Mouse (Mus musculus): Measurements from ENCODE around the gene Olfr619. TPM values are rescaled to one million over a fixed set of nuclear protein-coding genes. Genes with fewer than 3 reads are reported as not detected.

Olfr619 gene
- not detected in 2 replicates for polyA plus RNA-seq (2014; fragmentation: Nextera tagmentation; extraction: Ambion mirVana)

GRCm38 (mm10) chr7:103600275-103600674 lies at the start of gene Olfr619:
Gene Olfr619 (plus strand): TSS chr7:103600575.
- ATAC-seq (ENCODE audit: insufficient number of reproducible peaks, low FRiP score, low TSS enrichment, low read depth) (no peak), DNase-seq (ENCODE audit: low spot score) (no peak)
- Histone ChIP-seq H3K9me3 (ENCODE audit: control insufficient read depth, low read length) (no peaks in the 10 kb centered on the region), H3K27me3 (ENCODE audit: control insufficient read depth, insufficient read depth, low read length) (no peaks in the 10 kb centered on the region), H3K4me1 (ENCODE audit: control insufficient read depth, insufficient read depth, low read length) (no peaks in the 10 kb centered on the region), H3K4me3 (ENCODE audit: low read depth, low read length) (no peak within 1 kb of the TSS), H3K4me2 (ENCODE audit: low read depth, severe bottlenecking) (no peak within 1 kb of the TSS), H3K9ac (ENCODE audit: low read length) (no peak within 1 kb of the TSS), H3K27ac (replicated peaks; ENCODE audit: low read depth, low read length) (no peak within 1 kb of the TSS), H3K36me3 (ENCODE audit: control insufficient read depth, insufficient read depth, low read length) (no peaks in the 10 kb centered on the region)

- ATAC-seq (ENCODE audit: insufficient number of reproducible peaks, low FRiP score, low TSS enrichment, low read depth) (no peak), DNase-seq (ENCODE audit: low spot score) (no peak)
- H3K36me3 ChIP-seq (ENCODE audit: control insufficient read depth, insufficient read depth, low read length): no peaks in the 10 kb centered on the region
- H3K4me2 ChIP-seq (ENCODE audit: low read depth, severe bottlenecking): no peak within 1 kb of the TSS
- no peak within 1 kb of the TSS for H3K4me3 ChIP-seq (ENCODE audit: low read depth, low read length)
- WGBS: 88% methylated on average over 2 of the region's 2 CpGs
- no peaks in the 10 kb centered on the region for H3K27me3 ChIP-seq (ENCODE audit: control insufficient read depth, insufficient read depth, low read length)
- no peaks in the 10 kb centered on the region for H3K4me1 ChIP-seq (ENCODE audit: control insufficient read depth, insufficient read depth, low read length)
- no peaks in the 10 kb centered on the region for H3K9me3 ChIP-seq (ENCODE audit: control insufficient read depth, low read length)
- no peak within 1 kb of the TSS for H3K9ac ChIP-seq (ENCODE audit: low read length)
- H3K27ac ChIP-seq (replicated peaks; ENCODE audit: low read depth, low read length): no peak within 1 kb of the TSS
These were observed 44.6 kb upstream of the Olfr619 start, which contains the start of gene Olfr615 for GRCm38 (mm10) chr7:103555779-103556178. Gene Olfr615 (plus strand): TSS chr7:103556079.

- WGBS: 89% methylated on average over 3 of the region's 3 CpGs
- Histone ChIP-seq H3K27me3 (ENCODE audit: control insufficient read depth, insufficient read depth, low read length) (no peaks in the 10 kb centered on the region), H3K9ac (ENCODE audit: low read length) (no peak within 1 kb of the TSS), H3K4me3 (ENCODE audit: low read depth, low read length) (no peak within 1 kb of the TSS), H3K4me1 (ENCODE audit: control insufficient read depth, insufficient read depth, low read length) (no peaks in the 10 kb centered on the region), H3K27ac (replicated peaks; ENCODE audit: low read depth, low read length) (no peak within 1 kb of the TSS), H3K9me3 (ENCODE audit: control insufficient read depth, low read length) (no peaks in the 10 kb centered on the region), H3K36me3 (ENCODE audit: control insufficient read depth, insufficient read depth, low read length) (no peaks in the 10 kb centered on the region), H3K4me2 (ENCODE audit: low read depth, severe bottlenecking) (no peak within 1 kb of the TSS)
- ATAC-seq (ENCODE audit: insufficient number of reproducible peaks, low FRiP score, low TSS enrichment, low read depth) (no peak), DNase-seq (ENCODE audit: low spot score) (no peak)
These were observed 31.3 kb upstream of the Olfr619 start, which contains the start of gene Olfr616 for GRCm38 (mm10) chr7:103569043-103569442. Gene Olfr616 (minus strand): TSS chr7:103569143.

DNA sequence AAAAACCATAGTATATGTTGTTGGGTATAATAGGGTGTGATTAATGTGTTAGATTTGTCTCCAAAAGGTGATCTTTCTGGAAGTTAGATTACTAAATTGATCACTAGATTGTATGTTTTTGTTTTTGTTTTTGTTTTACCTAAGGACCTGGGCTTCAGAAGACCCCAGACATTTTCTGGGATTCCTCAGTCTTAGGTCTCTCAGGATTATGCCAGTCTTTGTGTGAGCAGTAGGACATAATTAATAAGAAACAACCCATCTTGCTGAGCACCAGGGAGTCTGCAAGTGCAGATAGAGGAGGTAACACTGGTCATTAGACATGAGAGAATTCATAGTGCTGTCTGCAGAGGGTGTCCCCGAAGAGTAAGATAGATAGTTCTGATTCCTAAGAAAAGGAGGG lies 27.6 kb upstream of the Olfr619 start, which contains the start of gene Olfr617:
Gene Olfr617, plus strand, starts transcription at position 301 of the 400 bp plus-strand sequence.
- H3K4me3 ChIP-seq (ENCODE audit: low read depth, low read length): no peak within 1 kb of the TSS
- no peaks in the 10 kb centered on the region for H3K36me3 ChIP-seq (ENCODE audit: control insufficient read depth, insufficient read depth, low read length)
- WGBS: 89% methylated on average over 1 of the region's 1 CpGs
- ATAC-seq (ENCODE audit: insufficient number of reproducible peaks, low FRiP score, low TSS enrichment, low read depth): no peak
- no peak for DNase-seq (ENCODE audit: low spot score)
- H3K27me3 ChIP-seq (ENCODE audit: control insufficient read depth, insufficient read depth, low read length): no peaks in the 10 kb centered on the region
- H3K9me3 ChIP-seq (ENCODE audit: control insufficient read depth, low read length): no peaks in the 10 kb centered on the region
- H3K4me1 ChIP-seq (ENCODE audit: control insufficient read depth, insufficient read depth, low read length): no peaks in the 10 kb centered on the region
- no peak within 1 kb of the TSS for H3K9ac ChIP-seq (ENCODE audit: low read length)
- H3K27ac ChIP-seq (replicated peaks; ENCODE audit: low read depth, low read length): no peak within 1 kb of the TSS
- H3K4me2 ChIP-seq (ENCODE audit: low read depth, severe bottlenecking): no peak within 1 kb of the TSS

GRCm38 (mm10) chr7:103589803-103590202 lies 10.6 kb upstream of the Olfr619 start, which contains the start of gene Olfr618:
Gene Olfr618 (plus strand): TSS chr7:103590103.
- Histone ChIP-seq H3K9me3 (ENCODE audit: control insufficient read depth, low read length) (no peaks in the 10 kb centered on the region), H3K27ac (replicated peaks; ENCODE audit: low read depth, low read length) (no peak within 1 kb of the TSS), H3K9ac (ENCODE audit: low read length) (no peak within 1 kb of the TSS), H3K4me1 (ENCODE audit: control insufficient read depth, insufficient read depth, low read length) (no peaks in the 10 kb centered on the region), H3K4me2 (ENCODE audit: low read depth, severe bottlenecking) (no peak within 1 kb of the TSS), H3K36me3 (ENCODE audit: control insufficient read depth, insufficient read depth, low read length) (no peaks in the 10 kb centered on the region), H3K27me3 (ENCODE audit: control insufficient read depth, insufficient read depth, low read length) (no peaks in the 10 kb centered on the region), H3K4me3 (ENCODE audit: low read depth, low read length) (no peak within 1 kb of the TSS)
- WGBS: 57% methylated on average over 2 of the region's 2 CpGs
- DNase-seq (ENCODE audit: low spot score) (no peak), ATAC-seq (ENCODE audit: insufficient number of reproducible peaks, low FRiP score, low TSS enrichment, low read depth) (no peak)

DNA sequence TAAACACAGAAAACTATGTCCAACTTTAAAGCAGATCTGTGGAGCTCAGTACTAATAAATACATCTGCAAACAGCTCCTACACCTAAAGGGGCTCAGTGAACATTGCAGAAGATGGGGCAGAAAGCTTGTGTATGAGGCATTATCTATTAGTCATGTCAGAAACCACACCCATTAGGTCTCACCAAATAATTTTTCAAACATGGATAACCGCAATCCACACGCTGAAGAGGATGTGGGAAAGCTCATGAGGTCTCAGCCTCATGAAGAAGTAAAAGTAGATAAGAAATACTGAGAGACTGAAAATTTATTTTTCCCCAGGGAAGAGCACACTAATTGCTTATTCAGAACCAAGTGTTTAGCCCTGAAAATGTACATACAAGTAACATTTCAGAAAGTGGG lies 7.0 kb downstream of the Olfr619 start:
- 83% methylated on average over 2 of the region's 2 CpGs for WGBS
- DNase-seq (ENCODE audit: low spot score) (no peak), ATAC-seq (ENCODE audit: insufficient number of reproducible peaks, low FRiP score, low TSS enrichment, low read depth) (no peak)
- Histone ChIP-seq H3K27me3 (ENCODE audit: control insufficient read depth, insufficient read depth, low read length) (no peaks in the 10 kb centered on the region), H3K9me3 (ENCODE audit: control insufficient read depth, low read length) (no peaks in the 10 kb centered on the region), H3K27ac (replicated peaks; ENCODE audit: low read depth, low read length) (no peak overlapping the region), H3K36me3 (ENCODE audit: control insufficient read depth, insufficient read depth, low read length) (no peaks in the 10 kb centered on the region), H3K4me3 (ENCODE audit: low read depth, low read length) (no peak overlapping the region), H3K9ac (ENCODE audit: low read length) (no peak overlapping the region), H3K4me2 (ENCODE audit: low read depth, severe bottlenecking) (no peak overlapping the region), H3K4me1 (ENCODE audit: control insufficient read depth, insufficient read depth, low read length) (no peaks in the 10 kb centered on the region)

DNA sequence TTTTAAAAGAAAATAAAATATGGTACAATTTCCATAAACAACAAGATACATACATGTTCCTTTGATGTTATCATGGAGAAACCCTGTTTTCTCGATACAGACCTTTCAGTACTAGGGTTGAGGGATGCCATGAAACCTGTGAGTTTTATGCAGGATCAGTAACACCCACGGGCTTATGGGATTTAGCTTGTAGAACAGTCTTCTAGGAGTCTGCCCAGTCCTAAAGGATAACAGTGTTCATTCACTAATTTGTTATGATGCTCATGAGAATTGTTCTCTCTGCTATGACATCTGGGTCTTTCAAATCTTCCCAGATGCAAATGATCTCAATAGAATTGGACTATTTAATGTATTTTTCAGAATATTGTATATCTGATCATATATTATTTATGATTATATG lies 12.1 kb downstream of the Olfr619 start, which contains the start of gene Olfr620:
Gene Olfr620, minus strand, starts transcription at position 101 of the 400 bp plus-strand sequence.
- no peak within 1 kb of the TSS for H3K4me3 ChIP-seq (ENCODE audit: low read depth, low read length)
- H3K4me1 ChIP-seq (ENCODE audit: control insufficient read depth, insufficient read depth, low read length): no peaks in the 10 kb centered on the region
- no peaks in the 10 kb centered on the region for H3K27me3 ChIP-seq (ENCODE audit: control insufficient read depth, insufficient read depth, low read length)
- no peaks in the 10 kb centered on the region for H3K36me3 ChIP-seq (ENCODE audit: control insufficient read depth, insufficient read depth, low read length)
- H3K27ac ChIP-seq (replicated peaks; ENCODE audit: low read depth, low read length): no peak within 1 kb of the TSS
- no peaks in the 10 kb centered on the region for H3K9me3 ChIP-seq (ENCODE audit: control insufficient read depth, low read length)
- ATAC-seq (ENCODE audit: insufficient number of reproducible peaks, low FRiP score, low TSS enrichment, low read depth) (no peak), DNase-seq (ENCODE audit: low spot score) (no peak)
- WGBS: 84% methylated on average over 2 of the region's 2 CpGs
- H3K4me2 ChIP-seq (ENCODE audit: low read depth, severe bottlenecking): no peak within 1 kb of the TSS
- H3K9ac ChIP-seq (ENCODE audit: low read length): no peak within 1 kb of the TSS

DNA sequence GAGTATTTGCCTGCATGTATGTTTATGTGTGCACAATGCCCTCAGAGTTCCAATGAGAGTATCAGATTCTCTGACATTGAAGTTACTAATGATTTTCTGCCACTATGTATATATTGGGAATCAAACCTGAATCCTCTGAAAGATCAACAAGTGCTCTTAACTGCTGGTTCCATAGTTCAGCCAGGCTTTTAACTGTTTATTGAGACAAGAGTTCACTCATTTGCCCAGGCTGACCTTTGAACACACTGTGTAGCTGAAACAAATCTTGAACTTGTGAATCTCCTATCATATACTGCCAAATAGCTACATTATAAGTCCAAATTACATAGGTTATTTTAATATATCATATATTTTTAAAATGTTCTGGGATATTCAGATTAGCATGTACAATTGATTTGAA lies 36.4 kb downstream of the Olfr619 start:
- H3K9ac ChIP-seq (ENCODE audit: low read length): no peak overlapping the region
- H3K4me1 ChIP-seq (ENCODE audit: control insufficient read depth, insufficient read depth, low read length): no peaks in the 10 kb centered on the region
- no peaks in the 10 kb centered on the region for H3K9me3 ChIP-seq (ENCODE audit: control insufficient read depth, low read length)
- no peaks in the 10 kb centered on the region for H3K27me3 ChIP-seq (ENCODE audit: control insufficient read depth, insufficient read depth, low read length)
- H3K27ac ChIP-seq (replicated peaks; ENCODE audit: low read depth, low read length): no peak overlapping the region
- H3K4me3 ChIP-seq (ENCODE audit: low read depth, low read length): no peak overlapping the region
- H3K4me2 ChIP-seq (ENCODE audit: low read depth, severe bottlenecking): no peak overlapping the region
- no peak for ATAC-seq (ENCODE audit: insufficient number of reproducible peaks, low FRiP score, low TSS enrichment, low read depth)
- no peak for DNase-seq (ENCODE audit: low spot score)
- H3K36me3 ChIP-seq (ENCODE audit: control insufficient read depth, insufficient read depth, low read length): no peaks in the 10 kb centered on the region

- no peaks in the 10 kb centered on the region for H3K4me1 ChIP-seq (ENCODE audit: control insufficient read depth, insufficient read depth, low read length)
- no peak within 1 kb of the TSS for H3K4me3 ChIP-seq (ENCODE audit: low read depth, low read length)
- no peak within 1 kb of the TSS for H3K4me2 ChIP-seq (ENCODE audit: low read depth, severe bottlenecking)
- no peak within 1 kb of the TSS for H3K9ac ChIP-seq (ENCODE audit: low read length)
- H3K36me3 ChIP-seq (ENCODE audit: control insufficient read depth, insufficient read depth, low read length): no peaks in the 10 kb centered on the region
- H3K27me3 ChIP-seq (ENCODE audit: control insufficient read depth, insufficient read depth, low read length): no peaks in the 10 kb centered on the region
- H3K27ac ChIP-seq (replicated peaks; ENCODE audit: low read depth, low read length): no peak within 1 kb of the TSS
- ATAC-seq (ENCODE audit: insufficient number of reproducible peaks, low FRiP score, low TSS enrichment, low read depth): no peak
- WGBS: 70% methylated on average over 1 of the region's 1 CpGs
- H3K9me3 ChIP-seq (ENCODE audit: control insufficient read depth, low read length): no peaks in the 10 kb centered on the region
- no peak for DNase-seq (ENCODE audit: low spot score)
These were observed 42.2 kb downstream of the Olfr619 start, which contains the start of gene Olfr622 for GRCm38 (mm10) chr7:103642602-103643001. Gene Olfr622 (minus strand): TSS chr7:103642702.
